Mouse (Mus musculus) embryonic facial prominence, embryonic 11.5 days (tissue): Measurements from ENCODE around the gene Plekhg5. TPM values are rescaled to one million over a fixed set of nuclear protein-coding genes. Genes with fewer than 3 reads are reported as not detected.

ENCODE experiments used
- ATAC-seq: fragments of 200-750 bp; cut with Nextera tagmentation; replicated peaks from 2 replicates; pipeline ENCODE4 v1.8.0; 2017; ENCODE audit warnings: low read depth; ENCODE audit not compliant: insufficient number of reproducible peaks, low FRiP score, low TSS enrichment
- DNase-seq: peaks from one replicate; pipeline ENCODE4 v3.0.0-alpha.2; 2015; ENCODE audit warnings: low spot score
- H3K27ac ChIP-seq: fragments of 300-500 bp; sonication (generic); replicated peaks from 2 replicates; pipeline ENCODE4 v1.5.1; 2014; ENCODE audit warnings: mild to moderate bottlenecking, low read depth, low read length, control low read depth
- H3K27me3 ChIP-seq: fragments of 300-500 bp; sonication (generic); 2 replicates; pipeline ENCODE4 v1.6.1; 2014; ENCODE audit warnings: mild to moderate bottlenecking, low read length, moderate library complexity, mixed read lengths; ENCODE audit not compliant: control insufficient read depth, insufficient read depth
- H3K36me3 ChIP-seq: fragments of 300-500 bp; sonication (generic); replicated peaks from 2 replicates; pipeline ENCODE4 v1.6.1; 2014; ENCODE audit warnings: low read depth, mild to moderate bottlenecking, low read length, moderate library complexity, mixed read lengths; ENCODE audit not compliant: control insufficient read depth, insufficient read depth
- H3K4me1 ChIP-seq: fragments of 300-500 bp; sonication (generic); 2 replicates; pipeline ENCODE4 v1.6.1; 2014; ENCODE audit warnings: low read length, mixed read lengths; ENCODE audit not compliant: control insufficient read depth, insufficient read depth
- H3K4me2 ChIP-seq: fragments of 300-500 bp; sonication (generic); 2 replicates; pipeline ENCODE4 v1.6.1; 2014; ENCODE audit warnings: low read depth, mild to moderate bottlenecking, control low read depth, low read length, moderate library complexity
- H3K4me3 ChIP-seq: fragments of 300-500 bp; sonication (generic); 2 replicates; pipeline ENCODE4 v1.5.1; 2014; ENCODE audit warnings: low read depth, low read length, control low read depth
- H3K9ac ChIP-seq: fragments of 300-500 bp; sonication (generic); replicated peaks from 2 replicates; pipeline ENCODE4 v1.6.1; 2014; ENCODE audit warnings: mild to moderate bottlenecking, control low read depth, low read length
- H3K9me3 ChIP-seq: fragments of 300-500 bp; sonication (generic); replicated peaks from 2 replicates; pipeline ENCODE4 v1.6.1; 2016; ENCODE audit warnings: mild to moderate bottlenecking, low read length, inconsistent platforms, mixed read lengths; ENCODE audit not compliant: control insufficient read depth
- WGBS: fragments of 180-500 bp; shearing (Covaris S2); extraction: QIAGEN DNeasy Blood & Tissue Kit; methylation state at CpG from one replicate; pipeline ENCODE4 v1.1.7; 2014; 5-methylcytosine and 5-hydroxymethylcytosine counted together
- polyA plus RNA-seq: library from polyadenylated mRNA; unstranded; fragments of >200 nt; fragmentation: Nextera tagmentation; extraction: Ambion mirVana; gene quantifications from 2 replicates; pipeline ENCODE4 v1.2.1, GENCODE M21; 2014

Gene Plekhg5
- polyA plus RNA-seq, 1 experiment from 2014 or later, result 5.3 TPM

GRCm38 (mm10) chr4:152096927-152097326, 24.6 kb downstream of the Plekhg5 start:
- ATAC-seq (peak; percentile 8; the same call in 1 of the 2 replicates), DNase-seq (no peak)
- Histone ChIP-seq H3K4me1 (peaks cover 6% of the 10 kb centered on the region), H3K4me2 (no peak overlapping the region), H3K36me3 (no peaks in the 10 kb centered on the region), H3K4me3 (peak overlapping the region; percentile 8; the same call in 1 of the 2 replicates), H3K9me3 (no peaks in the 10 kb centered on the region), H3K27me3 (no peaks in the 10 kb centered on the region), H3K9ac (no peak overlapping the region; the same call in 1 of the 2 replicates), H3K27ac (0 out of 2 replicates have a peak overlapping the region, but pooled peaks have one; percentile 28)
- 39% methylated on average over 6 of the region's 6 CpGs for WGBS

- Histone ChIP-seq H3K27ac (no peak overlapping the region), H3K36me3 (no peaks in the 10 kb centered on the region), H3K4me3 (no peak overlapping the region), H3K9me3 (no peaks in the 10 kb centered on the region), H3K4me1 (peaks cover 6% of the 10 kb centered on the region), H3K27me3 (no peaks in the 10 kb centered on the region), H3K4me2 (no peak overlapping the region), H3K9ac (no peak overlapping the region)
- ATAC-seq (no peak), DNase-seq (no peak)
- WGBS, result 15% methylated on average over 11 of the region's 11 CpGs
Measured at GRCm38 (mm10) chr4:152097911-152098799, 25.9 kb downstream of the Plekhg5 start.

DNA sequence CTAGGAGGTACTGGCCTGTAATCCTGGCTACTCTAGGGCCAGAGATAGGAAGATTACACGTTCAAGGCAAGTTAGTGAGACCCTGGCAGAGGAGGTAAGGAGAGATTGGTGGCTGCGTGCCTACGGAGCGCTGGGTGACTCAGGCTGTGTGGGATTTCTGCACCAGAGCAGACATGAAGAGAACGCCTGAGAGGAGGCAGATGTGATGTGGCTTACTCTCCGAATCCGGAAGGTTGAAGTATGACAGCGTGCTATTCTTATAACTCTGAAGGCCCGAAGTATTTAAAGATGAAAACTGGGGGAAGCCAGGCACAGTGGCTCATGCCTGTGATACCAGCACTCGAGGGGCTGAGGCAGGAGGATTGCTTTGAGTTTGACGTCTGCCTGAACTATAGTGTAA, 28.2 kb downstream of the Plekhg5 start:
- Histone ChIP-seq H3K27ac (0 out of 2 replicates have a peak overlapping the region, but pooled peaks have one; percentile 7), H3K9me3 (no peaks in the 10 kb centered on the region), H3K36me3 (no peaks in the 10 kb centered on the region), H3K27me3 (no peaks in the 10 kb centered on the region), H3K4me3 (no peak overlapping the region), H3K4me1 (peaks cover 6% of the 10 kb centered on the region), H3K4me2 (no peak overlapping the region), H3K9ac (no peak overlapping the region; the same call in 1 of the 2 replicates)
- no peak for ATAC-seq
- no peak for DNase-seq
- WGBS, result 75% methylated on average over 11 of the region's 11 CpGs

DNA sequence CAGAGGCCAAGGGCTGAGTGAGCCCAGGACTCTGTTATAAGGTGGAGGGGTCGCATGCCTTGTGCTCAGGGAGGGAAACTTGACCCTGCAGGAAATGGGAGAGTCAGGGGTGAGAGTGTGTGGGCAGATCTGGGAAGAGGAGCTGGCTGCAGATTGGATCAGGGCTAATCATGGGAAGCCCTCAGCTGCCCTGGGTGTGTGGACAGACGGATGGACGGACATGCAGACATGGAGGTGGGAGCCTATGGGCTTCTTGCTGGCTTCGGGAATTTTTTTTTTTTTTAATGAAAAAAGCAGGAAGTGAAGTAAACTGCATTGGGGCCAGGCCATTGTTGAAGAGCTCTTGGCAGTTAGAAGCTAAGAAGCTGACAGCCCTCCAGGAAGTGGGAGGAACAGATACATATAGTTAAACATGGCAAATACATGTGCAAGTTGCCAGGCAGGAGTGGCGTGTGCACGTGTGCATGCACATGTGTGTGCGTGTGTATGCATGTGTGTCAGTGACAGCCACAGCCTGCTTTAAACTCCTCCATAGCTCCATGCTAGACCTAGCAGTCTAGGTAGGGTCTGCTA, 28.9 kb downstream of the Plekhg5 start:
- no peak overlapping the region for H3K4me2 ChIP-seq
- no peaks in the 10 kb centered on the region for H3K36me3 ChIP-seq
- H3K9me3 ChIP-seq, result no peaks in the 10 kb centered on the region
- ATAC-seq (no peak), DNase-seq (no peak)
- 51% methylated on average over 7 of the region's 7 CpGs for WGBS
- 0 out of 2 replicates have a peak overlapping the region, but pooled peaks have one; percentile 7 for H3K27ac ChIP-seq
- peaks cover 6% of the 10 kb centered on the region for H3K4me1 ChIP-seq
- no peaks in the 10 kb centered on the region for H3K27me3 ChIP-seq
- no peak overlapping the region; the same call in 1 of the 2 replicates for H3K9ac ChIP-seq
- no peak overlapping the region for H3K4me3 ChIP-seq

DNA sequence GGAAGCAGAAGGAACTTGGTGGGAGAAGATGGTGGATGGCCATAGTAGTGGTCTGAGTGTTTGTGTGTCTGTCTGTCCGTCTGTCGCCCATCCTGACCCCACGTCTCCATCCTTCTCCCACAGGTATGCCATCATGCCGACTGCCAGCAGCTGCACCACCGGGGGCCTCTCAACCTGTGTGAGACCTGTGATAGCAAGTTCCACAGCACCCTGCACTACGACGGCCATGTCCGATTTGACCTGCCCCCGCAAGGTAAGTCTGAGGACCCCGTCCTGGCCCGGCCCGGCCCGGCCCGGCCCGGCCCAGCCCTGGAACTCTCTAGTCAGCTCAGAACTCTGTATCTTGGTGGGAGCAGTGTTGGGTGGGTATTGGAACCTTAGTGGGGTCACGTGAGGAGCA, 29.6 kb downstream of the Plekhg5 start:
- H3K4me2 ChIP-seq, result no peak overlapping the region
- H3K9ac ChIP-seq, result no peak overlapping the region
- no peak overlapping the region for H3K27ac ChIP-seq
- H3K4me1 ChIP-seq, result peaks cover 6% of the 10 kb centered on the region; the same call in 1 of the 2 replicates
- H3K4me3 ChIP-seq, result no peak overlapping the region
- no peaks in the 10 kb centered on the region for H3K36me3 ChIP-seq
- no peak for ATAC-seq
- no peak for DNase-seq
- WGBS, result 91% methylated on average over 16 of the region's 16 CpGs
- H3K9me3 ChIP-seq, result no peaks in the 10 kb centered on the region
- no peaks in the 10 kb centered on the region for H3K27me3 ChIP-seq

DNA sequence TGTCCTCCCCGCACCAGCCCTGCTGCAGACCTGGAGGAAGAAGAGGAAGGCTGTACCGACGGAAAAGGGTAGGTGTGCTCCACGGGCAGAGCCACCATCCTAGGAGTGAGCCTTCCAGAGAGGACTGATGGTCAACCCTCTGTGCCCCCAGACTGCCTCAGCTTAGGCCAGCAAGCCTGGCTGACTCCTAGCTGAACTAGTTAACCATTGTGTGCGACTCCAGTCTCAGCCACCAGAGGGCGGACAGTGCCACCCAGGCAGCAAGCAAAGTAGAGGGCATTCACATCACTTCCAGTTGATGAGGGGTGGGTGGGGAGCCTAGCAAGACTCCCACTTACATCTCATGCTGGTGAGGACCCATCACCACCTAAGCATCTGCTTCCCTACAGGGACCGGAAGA, 30.7 kb downstream of the Plekhg5 start:
- ATAC-seq, result no peak

GRCm38 (mm10) chr4:152106746-152107145, 34.4 kb downstream of the Plekhg5 start:
- Histone ChIP-seq H3K4me2 (no peak overlapping the region), H3K4me1 (peaks cover 8% of the 10 kb centered on the region), H3K27ac (no peak overlapping the region), H3K9ac (no peak overlapping the region), H3K4me3 (no peak overlapping the region), H3K27me3 (no peaks in the 10 kb centered on the region), H3K36me3 (no peaks in the 10 kb centered on the region), H3K9me3 (no peaks in the 10 kb centered on the region)
- WGBS, result 51% methylated on average over 9 of the region's 9 CpGs
- DNase-seq (no peak), ATAC-seq (no peak)

More for the DNA sequence above, 30.7 kb downstream of the Plekhg5 start:
- Histone ChIP-seq H3K9ac (no peak overlapping the region), H3K4me2 (no peak overlapping the region), H3K4me3 (no peak overlapping the region), H3K4me1 (peaks cover 10% of the 10 kb centered on the region), H3K27ac (no peak overlapping the region), H3K27me3 (no peaks in the 10 kb centered on the region), H3K9me3 (no peaks in the 10 kb centered on the region), H3K36me3 (no peaks in the 10 kb centered on the region)
- peak; percentile 73 for DNase-seq
- WGBS, result 43% methylated on average over 7 of the region's 7 CpGs

GRCm38 (mm10) chr4:152107493-152107892, 35.2 kb downstream of the Plekhg5 start:
- H3K27ac ChIP-seq, result peak overlapping the region; percentile 31; the same call in 1 of the 2 replicates
- peaks cover 8% of the 10 kb centered on the region for H3K4me1 ChIP-seq
- peak overlapping the region; percentile 15 for H3K9ac ChIP-seq
- peak overlapping the region; percentile 85 for H3K4me2 ChIP-seq
- no peaks in the 10 kb centered on the region for H3K27me3 ChIP-seq
- peak overlapping the region; percentile 26 for H3K4me3 ChIP-seq
- H3K36me3 ChIP-seq, result no peaks in the 10 kb centered on the region
- no peaks in the 10 kb centered on the region for H3K9me3 ChIP-seq
- DNase-seq, result peak; percentile 73
- WGBS, result under 1% methylated on average over 24 of the region's 24 CpGs
- ATAC-seq, result peak; percentile 80
